Mouse (Mus musculus) mouse embryonic stem cell (cell line): ENCODE data around the gene Palld.

ENCODE experiments used
- in situ Hi-C, 2 experiments: fragments of 300-500 bp; cut with MboI; formaldehyde crosslinking; loops; 1 replicate in 1 of 2; 3 replicates in 1 of 2; pipeline ENCODE4 v1.14.3; 2019 to 2020; ENCODE audit warnings: low sequenced_read_pairs in 2 of 2, low pct_unique_long_range_greater_than_20kb in 1 of 2, mixed read lengths in 1 of 2; ENCODE audit not compliant: unreplicated experiment in 1 of 2

Gene Palld

GRCm38 (mm10) chr8:61796537-61797050 is 105.9 kb downstream of the Palld start:
- in situ Hi-C loops = no loop called here

GRCm38 (mm10) chr8:61789946-61790345 is 112.5 kb downstream of the Palld start:
- in situ Hi-C loops = no loop called here

- in situ Hi-C loops = no loop called here
Observed at GRCm38 (mm10) chr8:61789289-61789688, 113.2 kb downstream of the Palld start.

GRCm38 (mm10) chr8:61782931-61783491 is 119.5 kb downstream of the Palld start:
- in situ Hi-C loops = no loop called here

- in situ Hi-C loops = no loop called here
Observed at GRCm38 (mm10) chr8:61780652-61781257, 121.7 kb downstream of the Palld start.

GRCm38 (mm10) chr8:61778194-61778593 is 124.3 kb downstream of the Palld start:
- in situ Hi-C loops = no loop called here

GRCm38 (mm10) chr8:61776560-61776959 is 125.9 kb downstream of the Palld start:
- in situ Hi-C loops = no loop called here

- in situ Hi-C loops = no loop called here
Observed at GRCm38 (mm10) chr8:61775936-61776335, 126.6 kb downstream of the Palld start.

- in situ Hi-C loops = no loop called here
Observed at GRCm38 (mm10) chr8:61774161-61774560, 128.3 kb downstream of the Palld start.

- in situ Hi-C loops = no loop called here
Observed at GRCm38 (mm10) chr8:61773595-61774088, 128.8 kb downstream of the Palld start.

- in situ Hi-C loops = no loop called here
Observed at GRCm38 (mm10) chr8:61771328-61771727, 131.2 kb downstream of the Palld start.

- in situ Hi-C loops = no loop called here
Observed at GRCm38 (mm10) chr8:61769340-61769879, 133.1 kb downstream of the Palld start.

GRCm38 (mm10) chr8:61760190-61760578 is 142.3 kb downstream of the Palld start:
- in situ Hi-C loops = no loop called here

- in situ Hi-C loops = no loop called here
Observed at GRCm38 (mm10) chr8:61759327-61760189, 142.9 kb downstream of the Palld start.

- in situ Hi-C loops = no loop called here
Observed at GRCm38 (mm10) chr8:61758686-61759326, 143.7 kb downstream of the Palld start.

GRCm38 (mm10) chr8:61756971-61757965 is 145.2 kb downstream of the Palld start:
- in situ Hi-C loops = no loop called here

GRCm38 (mm10) chr8:61755186-61755585 is 147.3 kb downstream of the Palld start:
- in situ Hi-C loops = no loop called here
